Mouse (Mus musculus): ENCODE data around the gene Gm3625. TPM values are rescaled to one million over a fixed set of nuclear protein-coding genes. Genes with fewer than 3 reads are reported as not detected.

Gene Gm3625
- total and polyA plus RNA-seq, 3 experiments, result not detected

DNA sequence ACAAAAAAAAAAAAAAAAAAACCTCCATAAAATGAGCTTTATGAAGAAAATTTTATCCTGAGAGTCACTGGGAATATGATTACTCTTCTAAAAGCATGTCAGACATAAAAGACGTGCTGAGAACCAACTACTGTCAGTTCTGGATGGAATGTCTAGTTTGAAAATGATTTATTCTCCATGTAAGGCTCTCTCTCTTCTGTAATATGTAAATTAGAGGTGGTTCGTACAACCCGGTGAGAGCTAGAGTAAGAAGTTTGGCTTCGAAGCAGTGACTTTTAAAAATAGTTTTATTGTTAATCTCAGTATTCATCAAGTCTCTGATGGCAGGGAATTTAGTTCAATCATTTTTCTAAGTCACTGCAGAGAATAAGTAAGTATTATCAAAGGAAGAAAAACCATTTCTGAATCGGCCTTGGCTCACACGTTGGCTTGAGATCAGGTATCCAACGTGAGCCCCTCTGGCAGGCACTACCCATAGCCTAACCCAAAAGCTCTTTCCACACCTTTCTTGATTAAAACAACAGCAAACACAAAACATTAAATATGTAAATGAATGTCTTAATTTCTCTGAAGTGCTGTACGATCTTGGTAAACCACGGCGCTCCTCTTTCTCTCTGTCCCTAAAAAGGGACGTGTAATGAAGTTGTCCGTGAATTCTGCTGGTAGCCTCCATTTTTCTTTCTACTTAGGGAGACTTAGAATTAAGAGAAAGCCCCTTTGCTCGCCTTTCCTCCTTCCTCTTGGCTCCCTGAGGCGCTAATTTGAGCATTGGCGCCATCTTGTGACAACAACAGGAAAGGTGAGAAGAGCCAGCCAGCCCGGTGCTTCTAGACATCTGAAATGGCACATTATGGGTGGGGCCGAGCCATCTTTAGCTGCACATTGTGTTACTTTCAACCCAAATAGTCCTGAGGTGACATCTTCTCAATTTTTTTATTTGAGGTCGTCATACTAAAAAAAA is 44.4 kb downstream of the Gm3625 start (continued):
- TF ChIP-seq ZMIZ1 (IDR thresholded peaks at IDR 0.05; ENCODE audit: low read depth, low read length) (no peak), MYB (IDR thresholded peaks at IDR 0.05; ENCODE audit: low read depth, low read length) (no peak)

GRCm38 (mm10) chr12:4547557-4547956 is 45.2 kb downstream of the Gm3625 start:
- TF ChIP-seq ZNF384 (IDR thresholded peaks at IDR 0.05; ENCODE audit: low read depth, low read length) (no peak), ELF1 (IDR thresholded peaks at IDR 0.05; ENCODE audit: low read depth, low read length) (no peak), TCF12 (IDR thresholded peaks at IDR 0.05; ENCODE audit: low read depth, low read length) (no peak), JUND (IDR thresholded peaks at IDR 0.05; ENCODE audit: low read depth, low read length) (no peak), MYB (IDR thresholded peaks at IDR 0.05; ENCODE audit: low read depth, low read length) (no peak), RCOR1 (IDR thresholded peaks at IDR 0.05; ENCODE audit: low read depth, low read length) (no peak), POLR2AphosphoS2 (IDR thresholded peaks at IDR 0.05; ENCODE audit: low read length) (no peak), HCFC1 (IDR thresholded peaks at IDR 0.05; ENCODE audit: low read depth, low read length) (no peak), UBTF (IDR thresholded peaks at IDR 0.05; ENCODE audit: borderline replicate concordance, insufficient read depth, low read depth, low read length) (no peak), ZC3H11A (IDR thresholded peaks at IDR 0.05; ENCODE audit: low read depth, low read length) (no peak), ZKSCAN1 (IDR thresholded peaks at IDR 0.05; ENCODE audit: low read depth, low read length) (no peak), GABPA (IDR thresholded peaks at IDR 0.05; ENCODE audit: low read depth, low read length) (no peak), MEF2A (IDR thresholded peaks at IDR 0.05; ENCODE audit: extremely low read depth, insufficient replicate concordance, low read depth, low read length, poor library complexity, severe bottlenecking) (no peak), SMC3 (IDR thresholded peaks at IDR 0.05; ENCODE audit: low read depth, low read length) (no peak), KAT2A (conservative IDR thresholded peaks at IDR 0.05; ENCODE audit: low read depth, low read length) (no peak), RAD21 (IDR thresholded peaks at IDR 0.05; ENCODE audit: low read depth, low read length) (no peak), USF2 (IDR thresholded peaks at IDR 0.05; ENCODE audit: borderline replicate concordance in 1 of 2, insufficient read depth in 1 of 2, low read depth in 1 of 2, low read length in 2 of 2) (no peak)
- Histone ChIP-seq H3K4me3 (ENCODE audit: control insufficient read depth in 1 of 2, insufficient read depth in 1 of 2, low read depth in 2 of 2, low read length in 2 of 2) (no peak overlapping the region), H3K9ac (ENCODE audit: control insufficient read depth, low read depth, low read length, poor library complexity, severe bottlenecking) (no peak overlapping the region), H3K36me3 (ENCODE audit: control insufficient read depth in 1 of 2, insufficient read depth in 2 of 2, low read length in 2 of 2) (peaks cover 0 to 2% of the 10 kb centered on the region in 2 experiments; a peak in 2 of 4 replicates), H3K79me2 (ENCODE audit: control insufficient read depth, insufficient read depth, low read length, poor library complexity) (no peaks in the 10 kb centered on the region), H3K9me3 (replicated peaks; ENCODE audit: insufficient read depth, low read length) (no peaks in the 10 kb centered on the region), H3K27me3 (ENCODE audit: control insufficient read depth in 1 of 2, insufficient read depth in 2 of 2, low read length in 2 of 2) (no peaks in the 10 kb centered on the region), H3K27ac (ENCODE audit: control insufficient read depth, low read depth, low read length) (no peak overlapping the region), H3K4me1 (ENCODE audit: control insufficient read depth in 1 of 2, insufficient read depth in 2 of 2, low read length in 2 of 2) (peaks cover 0 to 3% of the 10 kb centered on the region in 2 experiments; a peak in 1 of 4 replicates)
- DNase-seq (ENCODE audit: low read depth, low spot score), result no peak

All from MEL (cell line).